Mouse (Mus musculus) A20 (cell line): Measurements from ENCODE around the gene Trim67.

Experiments used
- DNase-seq: peaks from one replicate; pipeline ENCODE4 v3.0.0-alpha.2; 2011; ENCODE audit warnings: low read depth, low spot score

Trim67 gene

DNA sequence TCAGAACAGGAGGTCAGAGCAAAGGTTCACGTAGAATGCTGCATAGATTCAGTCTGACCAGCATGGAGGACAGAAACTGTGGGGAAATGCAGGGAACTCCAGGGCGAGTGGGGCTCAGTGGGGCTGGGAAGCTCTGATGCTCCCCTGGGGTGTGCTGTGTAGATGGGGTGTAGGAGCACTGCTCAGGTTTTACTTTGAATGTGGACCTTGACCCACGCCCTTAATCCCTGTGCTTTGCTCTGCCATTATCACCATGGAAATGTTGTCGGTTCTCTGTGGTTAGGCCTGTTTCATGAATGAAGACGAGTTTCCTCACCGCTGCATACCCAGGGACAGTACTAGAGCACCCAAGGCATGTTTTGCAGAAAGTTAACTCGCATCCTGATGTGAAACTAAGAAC is 78.6 kb downstream of the Trim67 start:
- no peak for DNase-seq

DNA sequence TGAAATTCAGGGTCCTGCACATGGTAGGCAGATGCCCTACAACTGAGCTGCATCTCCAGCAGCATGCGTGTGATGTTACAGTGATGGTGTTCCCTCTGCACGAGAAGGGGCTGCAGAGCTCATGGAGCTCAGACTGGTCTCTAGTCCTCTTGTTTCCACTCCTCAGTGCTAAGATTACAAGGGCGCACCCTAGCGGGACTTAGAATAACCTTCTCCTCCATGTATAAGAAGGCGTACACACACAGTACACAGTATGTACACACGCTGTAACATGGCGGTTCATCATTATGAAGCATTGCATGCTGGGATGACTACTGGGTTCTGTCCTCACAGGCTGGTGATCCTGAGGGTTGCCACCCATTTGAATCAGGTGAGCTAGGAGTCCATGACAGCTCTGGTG is 79.2 kb downstream of the Trim67 start:
- DNase-seq: no peak

DNA sequence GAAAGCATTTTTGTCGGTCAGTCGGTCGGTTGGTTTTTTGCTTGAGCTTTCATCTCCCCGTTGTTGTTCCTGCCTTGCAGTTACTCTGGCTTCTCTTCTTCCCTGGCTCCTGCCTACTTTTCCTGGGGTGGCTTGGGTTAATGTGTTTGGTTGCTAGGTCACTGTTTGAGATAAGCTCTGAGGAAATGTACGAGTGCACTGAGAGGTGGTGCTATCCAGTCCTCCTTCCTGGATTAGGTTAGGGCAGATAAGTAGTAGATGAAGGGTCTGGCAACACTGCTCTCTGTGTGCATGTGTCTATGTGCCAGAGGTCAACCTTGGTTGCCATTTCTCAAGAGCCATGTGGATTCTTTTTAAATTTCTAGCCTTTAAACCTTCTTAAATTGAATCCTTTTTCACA is 79.8 kb downstream of the Trim67 start:
- DNase-seq: no peak

DNA sequence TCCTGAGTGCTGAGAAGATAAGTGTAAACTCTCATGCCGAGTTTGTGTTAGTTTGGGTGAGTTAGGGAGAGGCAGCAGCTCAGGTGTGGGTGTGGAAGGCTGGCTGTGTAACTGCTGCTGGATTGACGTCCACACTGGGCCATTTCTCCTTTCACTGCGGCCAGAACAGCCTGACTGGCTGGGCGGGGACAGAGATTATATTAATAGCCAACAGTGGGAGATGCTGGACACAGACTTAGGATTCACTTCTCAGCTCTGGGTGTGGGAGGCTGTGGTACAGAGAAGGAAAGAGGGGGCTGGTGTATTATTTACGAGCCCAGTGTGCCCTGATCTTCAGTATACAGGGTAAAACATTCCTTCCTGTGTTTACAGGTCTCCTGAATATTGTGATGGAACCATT is 85.2 kb downstream of the Trim67 start:
- DNase-seq: no peak

DNA sequence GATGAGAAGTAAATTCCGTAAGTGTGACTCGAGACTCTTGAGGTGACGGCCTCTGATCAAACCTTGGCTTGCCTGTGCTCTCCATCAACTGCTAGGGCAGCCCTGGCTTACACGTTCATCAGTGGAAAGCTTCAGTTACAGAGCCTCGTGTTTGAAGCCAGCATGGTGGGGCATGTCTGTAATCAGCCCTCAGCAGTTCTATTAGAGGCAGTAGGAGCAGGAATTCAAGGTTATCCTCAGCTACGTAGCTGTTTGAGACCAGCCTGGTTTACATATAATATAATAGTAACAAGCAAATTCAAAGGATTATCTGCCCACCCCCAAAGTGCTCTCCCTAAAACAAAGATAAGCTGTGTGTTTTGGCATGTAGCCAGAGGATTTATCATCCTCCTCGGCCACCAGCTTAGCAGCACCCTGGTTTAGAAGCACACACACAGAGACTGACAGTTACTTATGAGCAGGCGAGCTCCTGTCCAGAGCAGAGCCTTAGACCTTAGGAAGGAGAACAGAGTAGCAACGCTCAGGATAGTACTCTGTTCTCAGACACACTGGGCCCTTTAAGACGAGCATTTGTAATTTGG is 86.1 kb downstream of the Trim67 start:
- no peak for DNase-seq
